Mouse (Mus musculus) left cerebral cortex, postnatal 14 days (tissue): ENCODE measurements around the gene Gins2. TPM values are rescaled to one million over a fixed set of nuclear protein-coding genes. Genes with fewer than 3 reads are reported as not detected.

Source experiments
- DNase-seq, 2 experiments: peaks; one replicate each; pipeline ENCODE4 v3.0.0; 2021 to 2022; ENCODE audit warnings: low spot score in 2 of 2, mixed read lengths in 1 of 2
- intact Hi-C: fragments of 180-260 bp; cut with DNase I; formaldehyde crosslinking; loops from one replicate; pipeline ENCODE4 v1.15.1; 2025
- microRNA-seq, 2 experiments: library from miRNA; unstranded; fragments of <30 nt; microRNA quantifications; one replicate each; pipeline ENCODE4 v1.2.0; 2022
- total RNA-seq, 2 experiments: library from RNA; stranded (reverse); gene quantifications; 2 replicates each; pipeline ENCODE4 v1.2.3; 2021

The Gins2 gene
- total RNA-seq, 2 experiments from 2014 or later = 1.2 to 1.4 TPM

DNA sequence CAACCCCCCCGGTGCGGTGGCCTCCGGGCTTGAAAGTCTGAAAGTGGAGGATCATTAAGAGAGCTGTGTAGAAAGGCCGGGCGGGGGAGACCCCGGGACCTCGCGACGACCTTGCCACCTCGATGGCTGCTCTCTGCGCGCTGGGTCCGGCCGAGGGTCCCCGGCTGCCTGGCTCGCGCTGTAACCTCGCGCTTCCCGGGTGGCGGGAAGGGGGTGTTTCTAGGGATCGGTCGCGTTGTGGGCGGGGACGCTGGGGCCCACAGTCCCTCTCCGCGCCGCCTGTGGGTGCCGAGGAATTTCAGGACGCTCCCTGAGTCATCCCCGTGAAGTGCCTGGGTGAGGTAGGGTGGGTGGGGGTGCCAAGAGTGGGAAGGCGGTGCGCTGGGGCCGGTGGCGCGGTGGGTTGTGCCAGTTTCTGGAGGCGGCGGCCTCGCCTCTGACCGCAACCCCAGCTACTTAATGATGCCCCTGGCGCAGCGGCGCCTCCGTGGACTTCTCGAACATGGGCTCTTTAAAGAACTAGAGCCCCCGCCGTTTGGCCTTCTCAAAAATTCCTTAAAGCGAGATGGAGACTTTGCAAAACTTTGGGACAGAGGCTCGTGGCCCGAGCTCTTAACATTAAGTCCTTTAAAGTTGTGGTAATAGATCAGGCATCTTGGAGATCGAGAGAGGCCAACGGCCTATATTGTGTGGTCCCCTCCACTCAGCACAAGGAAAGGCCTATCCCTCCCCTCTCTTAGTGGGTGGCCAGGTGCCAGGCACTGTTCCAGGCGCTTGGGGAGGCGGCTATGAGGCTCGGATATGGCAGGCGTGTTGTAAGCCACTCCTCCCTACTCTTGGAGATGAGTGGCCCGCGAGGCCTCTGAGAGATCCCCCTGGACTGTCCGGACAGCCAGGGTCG lies 52.5 kb downstream of the Gins2 start:
- peak; percentile 54 to 55 for DNase-seq
- intact Hi-C loops = loop anchor here (5.0 kb wide), 2 partner anchors 219 to 249 kb away; no protein-coding TSS in a partner anchor

GRCm38 (mm10) chr8:120535452-120536305 lies 53.4 kb downstream of the Gins2 start:
- peak; percentile 56 to 75 for DNase-seq
- intact Hi-C loops = loop anchor here (2.0 to 5.0 kb wide), 3 partner anchors 47 to 248 kb away; no protein-coding TSS in a partner anchor

- intact Hi-C loops = loop anchor here (2.0 to 5.0 kb wide), 4 partner anchors 46 to 247 kb away; no protein-coding TSS in a partner anchor
- peak; percentile 80 to 87 for DNase-seq
Measured at GRCm38 (mm10) chr8:120534504-120535368, 54.4 kb downstream of the Gins2 start.

- DNase-seq = no peak
- intact Hi-C loops = loop anchor here (2.0 to 5.0 kb wide), 2 partner anchors 45 to 127 kb away; no protein-coding TSS in a partner anchor
Measured at GRCm38 (mm10) chr8:120534080-120534479, 55.0 kb downstream of the Gins2 start.

- no peak for DNase-seq
- intact Hi-C loops = loop anchor here (5.0 kb wide), 1 partner anchor 126 kb away; no protein-coding TSS in a partner anchor
Measured at GRCm38 (mm10) chr8:120533380-120533779, 55.7 kb downstream of the Gins2 start.

DNA sequence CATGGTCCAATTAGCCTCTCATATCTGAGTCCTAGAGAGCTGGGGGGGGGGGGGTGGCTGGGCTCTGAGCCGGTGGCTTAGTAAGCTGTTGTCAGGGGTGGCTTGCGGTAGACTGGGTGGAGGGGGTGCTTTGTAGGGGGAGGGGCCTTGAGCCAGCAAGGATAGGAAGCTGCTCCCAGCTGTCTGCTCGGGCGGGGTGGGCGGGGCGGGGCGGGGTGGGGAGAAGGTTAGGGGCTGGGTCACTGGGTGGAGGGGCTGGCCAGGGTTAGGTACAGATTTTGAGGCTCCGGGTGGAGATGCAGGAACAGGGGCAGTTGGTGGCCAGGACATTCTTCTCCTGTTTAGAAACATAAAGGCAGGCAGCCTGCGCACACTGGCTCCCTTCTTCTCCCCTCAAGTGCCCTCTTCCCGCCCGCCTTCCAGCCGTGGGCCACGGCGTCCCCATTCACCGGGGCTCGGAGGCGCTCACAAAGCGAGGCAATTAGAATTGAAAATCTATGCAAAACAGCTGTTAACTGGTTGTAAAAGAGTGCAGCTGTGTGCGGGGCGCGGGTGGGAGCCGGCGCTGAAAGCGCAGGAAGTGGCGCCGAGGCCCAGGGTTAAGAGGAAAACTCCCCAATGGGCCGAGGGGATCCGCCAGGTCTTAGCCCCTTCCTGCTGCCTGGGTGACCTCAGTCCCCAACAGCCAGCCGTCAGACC lies 56.4 kb downstream of the Gins2 start:
- DNase-seq = peak; percentile 57 to 60
- intact Hi-C loops = loop anchor here (5.0 kb wide), 1 partner anchor 125 kb away; no protein-coding TSS in a partner anchor

- no peak for DNase-seq
- intact Hi-C loops = loop anchor here (5.0 kb wide), 1 partner anchor 125 kb away; no protein-coding TSS in a partner anchor
Measured at GRCm38 (mm10) chr8:120531775-120532516, 57.2 kb downstream of the Gins2 start.

DNA sequence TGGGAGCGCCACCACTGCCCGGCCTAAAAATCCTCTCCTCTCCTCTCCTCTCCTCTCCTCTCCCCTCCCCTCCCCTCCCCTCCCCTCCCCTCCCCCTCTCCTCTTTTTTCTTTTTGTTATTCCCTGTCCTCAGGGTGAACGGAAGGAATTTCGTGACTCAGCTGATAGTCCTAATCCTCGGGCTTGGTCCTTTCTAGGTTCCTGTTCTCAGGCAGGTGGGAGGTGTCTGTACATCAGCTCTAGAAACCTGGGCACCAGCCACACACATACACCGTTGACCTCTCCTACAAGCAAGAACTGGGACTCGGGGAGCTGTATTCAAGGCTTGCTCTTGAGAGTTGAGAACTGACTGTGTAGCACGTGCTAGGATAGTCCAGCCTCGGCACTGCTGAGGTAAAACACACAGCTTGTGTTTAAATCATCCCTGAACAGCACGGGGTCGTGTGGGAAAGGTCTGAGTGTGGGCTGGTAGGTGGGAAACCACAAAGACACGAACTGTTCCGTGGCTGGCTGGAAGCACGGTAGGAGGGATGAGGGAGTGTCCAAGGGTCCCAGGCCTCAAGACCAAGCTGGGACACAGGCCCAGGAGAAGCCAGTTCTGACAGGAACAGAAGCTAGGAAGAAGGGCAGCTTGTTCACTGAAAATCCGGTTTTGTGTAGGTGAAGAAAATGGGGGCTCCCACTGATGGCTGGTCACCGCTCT lies 58.0 kb downstream of the Gins2 start:
- intact Hi-C loops = loop anchor here (5.0 kb wide), 1 partner anchor 124 kb away; no protein-coding TSS in a partner anchor
- no peak for DNase-seq

DNA sequence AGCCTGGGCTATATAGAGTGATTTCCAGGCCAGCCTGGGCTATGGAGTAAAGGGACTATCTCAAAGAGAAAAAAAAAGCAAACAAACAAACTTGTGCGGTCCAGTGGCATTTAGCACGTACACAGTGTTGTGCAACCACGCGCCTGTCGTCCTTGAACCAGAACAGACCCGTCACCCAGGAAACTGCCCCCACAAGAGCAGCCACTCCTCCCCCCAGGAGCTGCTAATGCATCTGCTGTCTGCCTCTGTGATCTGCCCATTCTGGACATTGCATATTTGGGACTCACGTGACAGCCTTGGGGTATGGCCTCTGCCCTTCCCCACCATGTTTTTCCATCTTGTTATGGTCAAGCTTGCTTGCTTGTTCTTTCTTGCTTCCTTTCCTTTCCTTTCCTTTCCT lies 59.9 kb downstream of the Gins2 start:
- no peak for DNase-seq
- intact Hi-C loops = no loop called here

Small RNA genes within 50 kb of the gene (microRNA-seq; reads per million reads assigned to microRNA genes)
- gene Mir7687 = 1.3 reads per million in 2 experiments

Other genes starting within 250 kb of the Gins2 start
- 1 to 10 TPM; 5.7 to 6.7 TPM for gene 1190005I06Rik, start 58.3 kb upstream of the Gins2 start, total RNA-seq
- not detected for gene Gm27021, start 78.8 kb upstream of the Gins2 start, total RNA-seq
- 1,000 to 10,000 TPM; 1,181 to 1,191 TPM for gene Cox4i1, start 78.9 kb upstream of the Gins2 start, total RNA-seq
- gene Emc8, start 79.3 kb upstream of the Gins2 start, total RNA-seq = 10 to 100 TPM; 72.6 to 78.6 TPM
- gene Irf8, start 147.1 kb upstream of the Gins2 start, total RNA-seq = 1 to 10 TPM; 3.9 to 5.2 TPM